Mouse (Mus musculus) ES-Bruce4 (cell line): ENCODE measurements around the gene Ptpro. TPM values are rescaled to one million over a fixed set of nuclear protein-coding genes. Genes with fewer than 3 reads are reported as not detected.
"Not testable (repeated sequence)": the region's sequence is repeated elsewhere in the genome, so short reads cannot be mapped to it uniquely, and the experiment has no call there.

Experiments
- H3K27ac ChIP-seq: 2 replicates; pipeline ENCODE4 v1.5.1; 2012; ENCODE audit warnings: low read length, inconsistent platforms; ENCODE audit not compliant: insufficient read depth
- H3K27me3 ChIP-seq: 2 replicates; pipeline ENCODE4 v1.6.1; 2012; ENCODE audit warnings: mild to moderate bottlenecking, low read length, inconsistent platforms; ENCODE audit not compliant: control insufficient read depth, poor library complexity, insufficient read depth, severe bottlenecking
- H3K36me3 ChIP-seq: 2 replicates; pipeline ENCODE4 v1.6.1; 2012; ENCODE audit warnings: inconsistent platforms, mild to moderate bottlenecking, low read length, moderate library complexity; ENCODE audit not compliant: control insufficient read depth, poor library complexity, insufficient read depth, severe bottlenecking
- H3K4me1 ChIP-seq: one replicate; pipeline ENCODE4 v1.8.1; 2011; ENCODE audit warnings: low read length; ENCODE audit not compliant: control insufficient read depth, insufficient read depth
- H3K4me3 ChIP-seq: 2 replicates; pipeline ENCODE4 v1.5.1; 2011; ENCODE audit warnings: low read depth, mild to moderate bottlenecking, low read length
- H3K9ac ChIP-seq: 2 replicates; pipeline ENCODE4 v1.6.1; 2012; ENCODE audit warnings: low read depth, mild to moderate bottlenecking, inconsistent platforms; ENCODE audit not compliant: poor library complexity, severe bottlenecking
- H3K9me3 ChIP-seq: replicated peaks from 2 replicates; pipeline ENCODE4 v1.6.1; 2012; ENCODE audit warnings: mild to moderate bottlenecking, low read length, inconsistent platforms; ENCODE audit not compliant: control insufficient read depth, poor library complexity, insufficient read depth, severe bottlenecking
- CTCF ChIP-seq: IDR thresholded peaks from one replicate; pipeline ENCODE4 v1.8.1; 2011; ENCODE audit warnings: low read depth, low read length
- EP300 ChIP-seq: IDR thresholded peaks from 2 replicates; pipeline ENCODE4 v1.6.1; 2011; ENCODE audit warnings: low read depth, low read length; ENCODE audit not compliant: insufficient read depth
- POLR2A ChIP-seq: IDR thresholded peaks from one replicate; pipeline ENCODE4 v1.8.1; 2011; ENCODE audit warnings: low read length; ENCODE audit not compliant: insufficient read depth
- polyA plus RNA-seq: library from polyadenylated mRNA; stranded (reverse); fragments of >200 nt; gene quantifications from 2 replicates; pipeline ENCODE4 v1.2.4, GENCODE M21; 2011; ENCODE audit warnings: low read depth; ENCODE audit not compliant: missing spikeins, insufficient read depth, insufficient read length

The Ptpro gene
- polyA plus RNA-seq, 1 experiment = not detected

GRCm38 (mm10) chr6:137437902-137438580 lies 185.9 kb downstream of the Ptpro start:
- Histone ChIP-seq H3K27ac (no peak overlapping the region), H3K36me3 (no peaks in the 10 kb centered on the region), H3K4me1 (no peaks in the 10 kb centered on the region), H3K9ac (no peak overlapping the region), H3K27me3 (no peaks in the 10 kb centered on the region; the same call in 1 of the 2 replicates), H3K9me3 (no peaks in the 10 kb centered on the region; the same call in 1 of the 2 replicates), H3K4me3 (no peak overlapping the region)
- TF ChIP-seq CTCF (no peak), EP300 (no peak), POLR2A (no peak)

- H3K27me3 ChIP-seq = no peaks in the 10 kb centered on the region; the same call in 1 of the 2 replicates
- H3K9ac ChIP-seq = no peak overlapping the region
- no peak overlapping the region for H3K4me3 ChIP-seq
- TF ChIP-seq EP300 (no peak), CTCF (no peak), POLR2A (no peak)
- no peaks in the 10 kb centered on the region for H3K4me1 ChIP-seq
- no peak overlapping the region for H3K27ac ChIP-seq
- H3K36me3 ChIP-seq = no peaks in the 10 kb centered on the region
- no peaks in the 10 kb centered on the region for H3K9me3 ChIP-seq
These were observed 188.7 kb downstream of the Ptpro start for GRCm38 (mm10) chr6:137440559-137441486.

- Histone ChIP-seq H3K36me3 (no peaks in the 10 kb centered on the region), H3K4me3 (no peak overlapping the region), H3K9me3 (no peaks in the 10 kb centered on the region), H3K9ac (no peak overlapping the region), H3K4me1 (no peaks in the 10 kb centered on the region), H3K27me3 (no peaks in the 10 kb centered on the region), H3K27ac (no peak overlapping the region)
- no peak for TF ChIP-seq POLR2A
- TF ChIP-seq CTCF = no peak
- TF ChIP-seq EP300 = no peak
These were observed 191.0 kb downstream of the Ptpro start for GRCm38 (mm10) chr6:137443089-137443488.

- H3K9ac ChIP-seq = not testable (repeated sequence)
These were observed 194.0 kb downstream of the Ptpro start for GRCm38 (mm10) chr6:137446116-137446515.

GRCm38 (mm10) chr6:137455537-137456041 lies 203.5 kb downstream of the Ptpro start:
- no peak overlapping the region for H3K27ac ChIP-seq
- no peaks in the 10 kb centered on the region for H3K9me3 ChIP-seq
- no peak overlapping the region for H3K4me3 ChIP-seq
- H3K9ac ChIP-seq = no peak overlapping the region
- H3K4me1 ChIP-seq = no peaks in the 10 kb centered on the region
- TF ChIP-seq CTCF (peak; percentile 51), EP300 (no peak)
- no peaks in the 10 kb centered on the region for H3K36me3 ChIP-seq
- no peaks in the 10 kb centered on the region for H3K27me3 ChIP-seq

More at GRCm38 (mm10) chr6:137446116-137446515, 194.0 kb downstream of the Ptpro start:
- H3K27ac ChIP-seq, H3K9me3 ChIP-seq, H3K4me1 ChIP-seq, H3K27me3 ChIP-seq, H3K36me3 ChIP-seq, H3K4me3 ChIP-seq: not testable (repeated sequence)

GRCm38 (mm10) chr6:137456064-137456463 lies 203.9 kb downstream of the Ptpro start:
- no peaks in the 10 kb centered on the region for H3K9me3 ChIP-seq
- no peaks in the 10 kb centered on the region for H3K27me3 ChIP-seq
- H3K4me1 ChIP-seq = no peaks in the 10 kb centered on the region
- no peak overlapping the region for H3K27ac ChIP-seq
- TF ChIP-seq POLR2A (no peak), CTCF (no peak), EP300 (no peak)
- H3K4me3 ChIP-seq = no peak overlapping the region
- H3K9ac ChIP-seq = no peak overlapping the region
- H3K36me3 ChIP-seq = no peaks in the 10 kb centered on the region
